Mouse (Mus musculus): ENCODE measurements around the gene Dnajb14.
"Not testable (repeated sequence)": the region's sequence is repeated elsewhere in the genome, so short reads cannot be mapped to it uniquely, and the experiment has no call there.

Dnajb14 gene

GRCm38 (mm10) chr3:137918172-137918931 is 50.9 kb downstream of the Dnajb14 start, which contains the start of gene Lamtor3:
TSS of gene Lamtor3 (plus strand) at chr3:137918506.
- peak; percentile 86 for DNase-seq (ENCODE audit: low spot score)

- no peak for DNase-seq (ENCODE audit: low spot score)
Observed at GRCm38 (mm10) chr3:137918932-137919311, 51.4 kb downstream of the Dnajb14 start.

GRCm38 (mm10) chr3:137919398-137919797 is 51.9 kb downstream of the Dnajb14 start:
- DNase-seq (ENCODE audit: low spot score) = no peak

GRCm38 (mm10) chr3:137920594-137920993 is 53.1 kb downstream of the Dnajb14 start:
- DNase-seq (ENCODE audit: low spot score) = no peak

GRCm38 (mm10) chr3:137927010-137927409 is 59.5 kb downstream of the Dnajb14 start:
- DNase-seq (ENCODE audit: low spot score) = no peak

- DNase-seq (ENCODE audit: low spot score) = no peak
Observed at GRCm38 (mm10) chr3:137929940-137930339, 62.5 kb downstream of the Dnajb14 start.

GRCm38 (mm10) chr3:137932748-137933147 is 65.3 kb downstream of the Dnajb14 start:
- DNase-seq (ENCODE audit: low spot score) = no peak

GRCm38 (mm10) chr3:137933986-137934385 is 66.5 kb downstream of the Dnajb14 start:
- DNase-seq (ENCODE audit: low spot score) = no peak

- DNase-seq (ENCODE audit: low spot score) = no peak
Observed at GRCm38 (mm10) chr3:137935570-137936525, 68.4 kb downstream of the Dnajb14 start.

- no peak for DNase-seq (ENCODE audit: low spot score)
Observed at GRCm38 (mm10) chr3:137936541-137936940, 69.1 kb downstream of the Dnajb14 start.

GRCm38 (mm10) chr3:137938608-137939007 is 71.1 kb downstream of the Dnajb14 start:
- peak; percentile 62 for DNase-seq (ENCODE audit: low spot score)

- DNase-seq (ENCODE audit: low spot score) = peak; percentile 49
Observed at GRCm38 (mm10) chr3:137940757-137941156, 73.3 kb downstream of the Dnajb14 start.

- no peak for DNase-seq (ENCODE audit: low spot score)
Observed at GRCm38 (mm10) chr3:137941555-137941954, 74.1 kb downstream of the Dnajb14 start.

- DNase-seq (ENCODE audit: low spot score) = no peak
Observed at GRCm38 (mm10) chr3:137942098-137942622, 74.7 kb downstream of the Dnajb14 start.

GRCm38 (mm10) chr3:137943737-137944154 is 76.3 kb downstream of the Dnajb14 start:
- no peak for DNase-seq (ENCODE audit: low spot score)

- DNase-seq (ENCODE audit: low spot score) = no peak
Observed at GRCm38 (mm10) chr3:137946827-137947226, 79.4 kb downstream of the Dnajb14 start.

GRCm38 (mm10) chr3:137947525-137947924 is 80.0 kb downstream of the Dnajb14 start:
- no peak for DNase-seq (ENCODE audit: low spot score)

- no peak for DNase-seq (ENCODE audit: low spot score)
Observed at GRCm38 (mm10) chr3:137950191-137950885, 82.9 kb downstream of the Dnajb14 start.

- DNase-seq (ENCODE audit: low spot score) = not testable (repeated sequence)
Observed at GRCm38 (mm10) chr3:137951302-137951701, 83.8 kb downstream of the Dnajb14 start.

GRCm38 (mm10) chr3:137951819-137952218 is 84.3 kb downstream of the Dnajb14 start:
- no peak for DNase-seq (ENCODE audit: low spot score)

- DNase-seq (ENCODE audit: low spot score) = peak; percentile 25
Observed at GRCm38 (mm10) chr3:137952225-137952913, 84.9 kb downstream of the Dnajb14 start.

Measured in ovary, postnatal 36 days (tissue).